Mouse (Mus musculus) CH12.LX (cell line): ENCODE results near the gene Prl5a1. TPM values are rescaled to one million over a fixed set of nuclear protein-coding genes. Genes with fewer than 3 reads are reported as not detected.

ENCODE experiments used
- DNase-seq: peaks from one replicate; pipeline ENCODE4 v3.0.0-alpha.2; 2013; ENCODE audit errors: extremely low read depth
- H3K27ac ChIP-seq: 2 replicates; pipeline ENCODE4 v1.5.1; 2012; ENCODE audit warnings: low read depth, mild to moderate bottlenecking, control low read depth, moderate library complexity; ENCODE audit not compliant: insufficient read depth
- H3K27me3 ChIP-seq: replicated peaks from 2 replicates; pipeline ENCODE3; 2012; ENCODE audit warnings: inconsistent platforms
- H3K36me3 ChIP-seq, 2 experiments: replicated peaks in 1 of 2; 2 replicates each; pipeline versions ENCODE3 to v1.6.1; 2012; ENCODE audit warnings: inconsistent platforms in 1 of 2, low read length in 1 of 2, mild to moderate bottlenecking in 1 of 2, mixed read lengths in 1 of 2, moderate library complexity in 1 of 2; ENCODE audit not compliant: control insufficient read depth in 1 of 2, insufficient read depth in 1 of 2
- H3K4me1 ChIP-seq, 2 experiments: 2 replicates each; pipeline ENCODE4 v1.6.1; 2012; ENCODE audit warnings: inconsistent platforms in 1 of 2, moderate library complexity in 1 of 2; ENCODE audit not compliant: insufficient read depth in 2 of 2, control insufficient read depth in 1 of 2
- H3K4me2 ChIP-seq: 2 replicates; pipeline ENCODE4 v1.6.1; 2012; ENCODE audit warnings: low read depth, mild to moderate bottlenecking, control low read depth; ENCODE audit not compliant: poor library complexity, insufficient read depth, severe bottlenecking
- H3K4me3 ChIP-seq, 3 experiments: fragments of 150-350 bp in 1 of 3; sonication (generic) in 1 of 3; replicated peaks in 1 of 3; 2 replicates each; pipeline versions ENCODE3 to v1.5.1; 2011 to 2012; ENCODE audit warnings: low read depth in 2 of 3, low read length in 2 of 3, mild to moderate bottlenecking in 2 of 3, moderate library complexity in 2 of 3, control low read depth in 1 of 3, improper control_type of control experiment in 1 of 3, inconsistent platforms in 1 of 3, mixed read lengths in 1 of 3; ENCODE audit not compliant: poor library complexity in 1 of 3
- H3K79me2 ChIP-seq: replicated peaks from 2 replicates; pipeline ENCODE4 v1.6.1; 2012; ENCODE audit warnings: mild to moderate bottlenecking, moderate library complexity; ENCODE audit not compliant: control insufficient read depth, poor library complexity, insufficient read depth, severe bottlenecking; ENCODE audit errors: extremely low read depth
- H3K9ac ChIP-seq: 2 replicates; pipeline ENCODE4 v1.6.1; 2012; ENCODE audit warnings: low read depth, mild to moderate bottlenecking, control low read depth, moderate library complexity; ENCODE audit not compliant: insufficient read depth
- H3K9me3 ChIP-seq: replicated peaks from 2 replicates; pipeline ENCODE3; 2012; ENCODE audit warnings: low read length, inconsistent platforms, mixed read lengths
- CHD1 ChIP-seq: IDR thresholded peaks from 2 replicates; pipeline ENCODE4 v1.6.1; 2012; ENCODE audit warnings: low read depth, low read length, improper control_type of control experiment, inconsistent platforms
- CHD2 ChIP-seq: IDR thresholded peaks from 2 replicates; pipeline ENCODE4 v1.6.1; 2011; ENCODE audit warnings: low read length, improper control_type of control experiment
- CTCF ChIP-seq, 2 experiments: IDR thresholded peaks in 1 of 2; conservative IDR thresholded peaks in 1 of 2; 2 replicates each; pipeline ENCODE4 v1.5.1; 2011 to 2012; ENCODE audit warnings: low read depth in 2 of 2, low read length in 2 of 2, improper control_type of control experiment in 1 of 2, inconsistent platforms in 1 of 2, mild to moderate bottlenecking in 1 of 2, moderate library complexity in 1 of 2
- E2F4 ChIP-seq: IDR thresholded peaks from 2 replicates; pipeline ENCODE4 v1.6.1; 2011; ENCODE audit warnings: low read depth, low read length, improper control_type of control experiment; ENCODE audit not compliant: insufficient replicate concordance
- ELF1 ChIP-seq: IDR thresholded peaks from 2 replicates; pipeline ENCODE4 v1.6.1; 2014; ENCODE audit warnings: low read depth, mild to moderate bottlenecking, inconsistent platforms, low read length, improper control_type of control experiment
- ETS1 ChIP-seq: conservative IDR thresholded peaks from 2 replicates; pipeline ENCODE4 v1.6.1; 2012; ENCODE audit warnings: low read depth, mild to moderate bottlenecking, inconsistent platforms, low read length, improper control_type of control experiment, moderate library complexity
- GABPA ChIP-seq: IDR thresholded peaks from 2 replicates; pipeline ENCODE4 v1.6.1; 2012; ENCODE audit warnings: low read depth, low read length, improper control_type of control experiment, inconsistent platforms; ENCODE audit not compliant: insufficient replicate concordance
- IRF4 ChIP-seq: IDR thresholded peaks from 2 replicates; pipeline ENCODE4 v1.6.1; 2014; ENCODE audit warnings: low read depth, mild to moderate bottlenecking, inconsistent platforms, low read length, improper control_type of control experiment
- JUN ChIP-seq: IDR thresholded peaks from 2 replicates; pipeline ENCODE4 v1.6.1; 2011; ENCODE audit warnings: low read depth, mild to moderate bottlenecking, low read length, improper control_type of control experiment, moderate library complexity; ENCODE audit not compliant: insufficient read depth
- MAZ ChIP-seq: IDR thresholded peaks from 2 replicates; pipeline ENCODE4 v1.6.1; 2012; ENCODE audit warnings: low read depth, mild to moderate bottlenecking, inconsistent platforms, low read length, improper control_type of control experiment, moderate library complexity
- MEF2A ChIP-seq: IDR thresholded peaks from 2 replicates; pipeline ENCODE4 v1.6.1; 2014; ENCODE audit warnings: low read depth, mild to moderate bottlenecking, inconsistent platforms, low read length, improper control_type of control experiment, borderline replicate concordance
- MXI1 ChIP-seq: IDR thresholded peaks from 2 replicates; pipeline ENCODE4 v1.6.1; 2011; ENCODE audit warnings: mild to moderate bottlenecking, low read depth, low read length, improper control_type of control experiment
- MYC ChIP-seq: IDR thresholded peaks from 2 replicates; pipeline ENCODE4 v1.6.1; 2011; ENCODE audit warnings: low read depth, mild to moderate bottlenecking, improper control_type of control experiment, low read length
- NELFE ChIP-seq: IDR thresholded peaks from 2 replicates; pipeline ENCODE4 v1.6.1; 2011; ENCODE audit warnings: low read depth, low read length, improper control_type of control experiment
- PAX5 ChIP-seq: IDR thresholded peaks from 2 replicates; pipeline ENCODE4 v1.6.1; 2012; ENCODE audit warnings: low read length, inconsistent platforms, mixed read lengths
- POLR2A ChIP-seq: IDR thresholded peaks from 2 replicates; pipeline ENCODE4 v1.6.1; 2011; ENCODE audit warnings: low read depth, mild to moderate bottlenecking, improper control_type of control experiment, low read length
- POLR2AphosphoS2 ChIP-seq: IDR thresholded peaks from 2 replicates; pipeline ENCODE4 v1.6.1; 2011; ENCODE audit warnings: low read depth, low read length, improper control_type of control experiment
- RAD21 ChIP-seq: IDR thresholded peaks from 2 replicates; pipeline ENCODE4 v1.6.1; 2011; ENCODE audit warnings: low read depth, mild to moderate bottlenecking, low read length, improper control_type of control experiment, moderate library complexity
- RCOR1 ChIP-seq: conservative IDR thresholded peaks from 2 replicates; pipeline ENCODE4 v1.6.1; 2012; ENCODE audit warnings: low read depth, mild to moderate bottlenecking, inconsistent platforms, low read length, improper control_type of control experiment
- SMC3 ChIP-seq: IDR thresholded peaks from 2 replicates; pipeline ENCODE4 v1.6.1; 2011; ENCODE audit warnings: low read depth, low read length, improper control_type of control experiment
- USF1 ChIP-seq: IDR thresholded peaks from 2 replicates; pipeline ENCODE4 v1.6.1; 2014; ENCODE audit warnings: low read depth, mild to moderate bottlenecking, inconsistent platforms, low read length, improper control_type of control experiment
- ZC3H11A ChIP-seq: IDR thresholded peaks from 2 replicates; pipeline ENCODE4 v1.6.1; 2012; ENCODE audit warnings: low read depth, mild to moderate bottlenecking, inconsistent platforms, low read length, improper control_type of control experiment
- ZKSCAN1 ChIP-seq: IDR thresholded peaks from 2 replicates; pipeline ENCODE4 v1.6.1; 2012; ENCODE audit warnings: low read depth, inconsistent platforms, low read length, improper control_type of control experiment, borderline replicate concordance
- ZMIZ1 ChIP-seq: IDR thresholded peaks from 2 replicates; pipeline ENCODE4 v1.6.1; 2012; ENCODE audit warnings: low read depth, mild to moderate bottlenecking, inconsistent platforms, low read length, improper control_type of control experiment
- ZNF384 ChIP-seq: IDR thresholded peaks from 2 replicates; pipeline ENCODE4 v1.6.1; 2012; ENCODE audit warnings: low read depth, low read length, improper control_type of control experiment, inconsistent platforms
- dilution Hi-C: fragments of 300-500 bp; cut with MboI; formaldehyde crosslinking; loops from 2 replicates; pipeline ENCODE4 v1.14.3; 2020; ENCODE audit warnings: low sequenced_read_pairs; ENCODE audit not compliant: extremely low pct_unique_long_range_greater_than_20kb, extremely low pct_ligation_motif_present
- in situ Hi-C: fragments of 300-500 bp; cut with MboI; formaldehyde crosslinking; loops from 3 replicates; pipeline ENCODE4 v1.14.3; 2019; ENCODE audit warnings: low sequenced_read_pairs, low pct_ligation_motif_present, low pct_unique_long_range_greater_than_20kb, mixed read lengths
- polyA plus RNA-seq: library from polyadenylated mRNA; unstranded; fragments of >175 nt; gene quantifications from 2 replicates; pipeline ENCODE4 v1.2.1, GENCODE M21; 2012; ENCODE audit warnings: low read depth; ENCODE audit not compliant: insufficient read length
- total RNA-seq, 2 experiments: library from RNA; depleted of rRNA; stranded (reverse); fragments of 300-350 nt in 1 of 2; fragments of >200 nt in 1 of 2; gene quantifications; 2 replicates each; pipeline ENCODE4 v1.2.3; 2012 to 2014

Gene Prl5a1
- total and polyA plus RNA-seq, 3 experiments, result not detected

DNA sequence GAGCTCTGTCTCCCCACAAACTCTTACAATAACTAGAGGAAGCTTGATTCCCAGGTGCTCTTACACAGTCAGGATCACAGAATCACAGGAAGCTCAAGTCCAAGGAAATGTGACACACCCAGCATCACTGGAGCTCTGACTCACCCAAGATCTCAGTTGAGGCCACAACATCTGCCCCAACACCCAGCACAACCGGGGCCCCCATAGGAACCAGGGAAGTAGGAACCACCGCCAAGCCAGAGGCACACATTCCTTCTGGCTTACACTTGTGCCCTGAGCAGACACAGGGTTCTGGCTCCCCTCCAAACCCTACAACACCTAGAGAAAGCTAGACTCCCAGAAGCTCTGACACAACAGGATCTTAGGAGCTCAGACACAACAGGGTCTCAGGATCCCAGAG, 9.5 kb upstream of the Prl5a1 start:
- Histone ChIP-seq H3K4me3 (no peak overlapping the region), H3K4me1 (no peaks in the 10 kb centered on the region), H3K9me3 (no peaks in the 10 kb centered on the region), H3K4me2 (no peak overlapping the region), H3K36me3 (no peaks in the 10 kb centered on the region), H3K27me3 (no peaks in the 10 kb centered on the region), H3K9ac (no peak overlapping the region), H3K79me2 (no peaks in the 10 kb centered on the region), H3K27ac (no peak overlapping the region)
- no peak for TF ChIP-seq ZNF384
- TF ChIP-seq CTCF (conservative IDR thresholded peaks at IDR 0.05 in 1 of 2, IDR thresholded peaks at IDR 0.05 in 1 of 2; ENCODE audit: low read depth in 2 of 2, low read length in 2 of 2), result no peak
- no peak for TF ChIP-seq IRF4
- TF ChIP-seq USF1, result no peak
- TF ChIP-seq ELF1, result no peak
- TF ChIP-seq POLR2A, result no peak
- TF ChIP-seq SMC3, result no peak
- no peak for TF ChIP-seq MAZ
- no peak for TF ChIP-seq POLR2AphosphoS2
- TF ChIP-seq E2F4, result no peak
- TF ChIP-seq JUN, result no peak
- TF ChIP-seq RAD21, result no peak
- no peak for TF ChIP-seq ZC3H11A
- TF ChIP-seq ETS1, result no peak
- TF ChIP-seq CHD2, result no peak
- no peak for TF ChIP-seq GABPA
- no peak for TF ChIP-seq MYC
- no peak for TF ChIP-seq ZMIZ1
- in situ Hi-C loops, result no loop called here
- dilution Hi-C loops, result no loop called here
- no peak for DNase-seq

DNA sequence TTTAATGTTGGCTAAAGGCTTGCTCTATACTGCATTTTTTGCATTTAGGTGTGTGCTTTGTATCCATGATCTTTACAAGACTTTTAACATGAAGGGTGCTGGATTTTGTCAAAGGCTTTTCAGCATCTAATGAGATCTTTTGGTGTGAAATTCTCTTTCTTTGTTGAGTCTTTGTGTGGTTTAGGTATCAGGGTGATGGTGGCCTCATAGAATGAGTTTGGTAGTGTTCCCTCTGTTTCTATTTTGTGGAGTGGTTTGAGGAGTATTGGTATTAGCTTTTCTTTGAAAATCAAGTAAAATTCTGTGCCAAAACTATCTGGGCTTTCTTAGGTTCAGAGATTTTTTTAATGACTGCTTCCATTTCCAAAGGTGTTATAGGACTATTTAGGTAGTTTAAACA, 6.5 kb upstream of the Prl5a1 start:
- Histone ChIP-seq H3K9ac (no peak overlapping the region), H3K4me3 (no peak overlapping the region), H3K36me3 (no peaks in the 10 kb centered on the region), H3K27me3 (no peaks in the 10 kb centered on the region), H3K9me3 (no peaks in the 10 kb centered on the region), H3K4me2 (no peak overlapping the region), H3K4me1 (no peaks in the 10 kb centered on the region), H3K79me2 (no peaks in the 10 kb centered on the region), H3K27ac (no peak overlapping the region)
- in situ Hi-C loops (no loop called here), dilution Hi-C loops (no loop called here)
- TF ChIP-seq USF1, result no peak
- no peak for TF ChIP-seq MYC
- TF ChIP-seq MXI1, result no peak
- no peak for TF ChIP-seq GABPA
- TF ChIP-seq CTCF (conservative IDR thresholded peaks at IDR 0.05 in 1 of 2, IDR thresholded peaks at IDR 0.05 in 1 of 2; ENCODE audit: low read depth in 2 of 2, low read length in 2 of 2), result no peak
- no peak for TF ChIP-seq JUN
- TF ChIP-seq PAX5, result no peak
- no peak for TF ChIP-seq ZKSCAN1
- no peak for TF ChIP-seq CHD2
- no peak for TF ChIP-seq NELFE
- TF ChIP-seq CHD1, result no peak
- no peak for TF ChIP-seq ZNF384
- TF ChIP-seq ZMIZ1, result no peak
- TF ChIP-seq MEF2A, result no peak
- TF ChIP-seq ETS1, result no peak
- no peak for TF ChIP-seq RCOR1
- DNase-seq, result no peak
